Mouse (Mus musculus): ENCODE results near the gene Adcy5. TPM values are rescaled to one million over a fixed set of nuclear protein-coding genes. Genes with fewer than 3 reads are reported as not detected.

Adcy5 gene
- polyA plus RNA-seq, 1 experiment from 2014 or later = 0.42 TPM

- Histone ChIP-seq H3K4me2 (replicated peaks; ENCODE audit: low read depth, low read length) (no peak overlapping the region), H3K9me3 (ENCODE audit: control insufficient read depth, low read length) (no peaks in the 10 kb centered on the region), H3K9ac (ENCODE audit: low read depth, low read length) (no peak overlapping the region), H3K4me1 (ENCODE audit: control insufficient read depth, insufficient read depth, low read length) (no peaks in the 10 kb centered on the region), H3K27me3 (ENCODE audit: control insufficient read depth, insufficient read depth, low read length) (no peaks in the 10 kb centered on the region), H3K27ac (ENCODE audit: low read depth, low read length) (no peak overlapping the region), H3K36me3 (ENCODE audit: control insufficient read depth, insufficient read depth, low read length) (no peaks in the 10 kb centered on the region), H3K4me3 (ENCODE audit: low read length) (no peak overlapping the region)
- WGBS = 30% methylated on average over 14 of the region's 14 CpGs
- ATAC-seq (ENCODE audit: low FRiP score, low TSS enrichment) = no peak
Measured at GRCm38 (mm10) chr16:35224716-35225115, 70.0 kb downstream of the Adcy5 start.

- 72% methylated on average over 11 of the region's 11 CpGs for WGBS
- H3K27ac ChIP-seq (ENCODE audit: low read depth, low read length) = no peak overlapping the region
Measured at GRCm38 (mm10) chr16:35229582-35229981, 74.9 kb downstream of the Adcy5 start.

GRCm38 (mm10) chr16:35232153-35232750 lies 77.6 kb downstream of the Adcy5 start:
- no peak overlapping the region for H3K9ac ChIP-seq (ENCODE audit: low read depth, low read length)
- no peaks in the 10 kb centered on the region for H3K36me3 ChIP-seq (ENCODE audit: control insufficient read depth, insufficient read depth, low read length)
- H3K27ac ChIP-seq (ENCODE audit: low read depth, low read length) = peak overlapping the region; percentile 37; the same call in 1 of the 2 replicates
- H3K4me3 ChIP-seq (ENCODE audit: low read length) = no peak overlapping the region
- no peaks in the 10 kb centered on the region for H3K4me1 ChIP-seq (ENCODE audit: control insufficient read depth, insufficient read depth, low read length)
- no peaks in the 10 kb centered on the region; the same call in 1 of the 2 replicates for H3K27me3 ChIP-seq (ENCODE audit: control insufficient read depth, insufficient read depth, low read length)
- H3K4me2 ChIP-seq (replicated peaks; ENCODE audit: low read depth, low read length) = no peak overlapping the region
- WGBS = 50% methylated on average over 14 of the region's 14 CpGs
- no peaks in the 10 kb centered on the region for H3K9me3 ChIP-seq (ENCODE audit: control insufficient read depth, low read length)
- ATAC-seq (ENCODE audit: low FRiP score, low TSS enrichment) = no peak

More at GRCm38 (mm10) chr16:35229582-35229981, 74.9 kb downstream of the Adcy5 start:
- Histone ChIP-seq H3K27me3 (ENCODE audit: control insufficient read depth, insufficient read depth, low read length) (no peaks in the 10 kb centered on the region; the same call in 1 of the 2 replicates), H3K36me3 (ENCODE audit: control insufficient read depth, insufficient read depth, low read length) (no peaks in the 10 kb centered on the region), H3K9me3 (ENCODE audit: control insufficient read depth, low read length) (no peaks in the 10 kb centered on the region), H3K9ac (ENCODE audit: low read depth, low read length) (no peak overlapping the region), H3K4me1 (ENCODE audit: control insufficient read depth, insufficient read depth, low read length) (no peaks in the 10 kb centered on the region), H3K4me2 (replicated peaks; ENCODE audit: low read depth, low read length) (no peak overlapping the region), H3K4me3 (ENCODE audit: low read length) (no peak overlapping the region)
- no peak for ATAC-seq (ENCODE audit: low FRiP score, low TSS enrichment)

GRCm38 (mm10) chr16:35233329-35233728 lies 78.7 kb downstream of the Adcy5 start:
- H3K36me3 ChIP-seq (ENCODE audit: control insufficient read depth, insufficient read depth, low read length) = no peaks in the 10 kb centered on the region
- no peak overlapping the region for H3K4me2 ChIP-seq (replicated peaks; ENCODE audit: low read depth, low read length)
- 85% methylated on average over 4 of the region's 4 CpGs for WGBS
- no peak overlapping the region for H3K4me3 ChIP-seq (ENCODE audit: low read length)
- H3K27me3 ChIP-seq (ENCODE audit: control insufficient read depth, insufficient read depth, low read length) = no peaks in the 10 kb centered on the region; the same call in 1 of the 2 replicates
- no peak for ATAC-seq (ENCODE audit: low FRiP score, low TSS enrichment)
- no peak overlapping the region for H3K9ac ChIP-seq (ENCODE audit: low read depth, low read length)
- no peaks in the 10 kb centered on the region for H3K4me1 ChIP-seq (ENCODE audit: control insufficient read depth, insufficient read depth, low read length)
- no peak overlapping the region for H3K27ac ChIP-seq (ENCODE audit: low read depth, low read length)
- H3K9me3 ChIP-seq (ENCODE audit: control insufficient read depth, low read length) = no peaks in the 10 kb centered on the region

GRCm38 (mm10) chr16:35237091-35237490 lies 82.4 kb downstream of the Adcy5 start:
- Histone ChIP-seq H3K4me2 (replicated peaks; ENCODE audit: low read depth, low read length) (no peak overlapping the region), H3K27me3 (ENCODE audit: control insufficient read depth, insufficient read depth, low read length) (no peaks in the 10 kb centered on the region; the same call in 1 of the 2 replicates), H3K36me3 (ENCODE audit: control insufficient read depth, insufficient read depth, low read length) (no peaks in the 10 kb centered on the region), H3K4me3 (ENCODE audit: low read length) (no peak overlapping the region), H3K9ac (ENCODE audit: low read depth, low read length) (no peak overlapping the region), H3K4me1 (ENCODE audit: control insufficient read depth, insufficient read depth, low read length) (no peaks in the 10 kb centered on the region), H3K9me3 (ENCODE audit: control insufficient read depth, low read length) (no peaks in the 10 kb centered on the region), H3K27ac (ENCODE audit: low read depth, low read length) (no peak overlapping the region)
- WGBS = 90% methylated on average over 7 of the region's 7 CpGs
- ATAC-seq (ENCODE audit: low FRiP score, low TSS enrichment) = no peak

- Histone ChIP-seq H3K4me2 (replicated peaks; ENCODE audit: low read depth, low read length) (no peak overlapping the region), H3K4me3 (ENCODE audit: low read length) (no peak overlapping the region), H3K36me3 (ENCODE audit: control insufficient read depth, insufficient read depth, low read length) (no peaks in the 10 kb centered on the region), H3K27ac (ENCODE audit: low read depth, low read length) (no peak overlapping the region), H3K4me1 (ENCODE audit: control insufficient read depth, insufficient read depth, low read length) (no peaks in the 10 kb centered on the region), H3K9me3 (ENCODE audit: control insufficient read depth, low read length) (no peaks in the 10 kb centered on the region), H3K9ac (ENCODE audit: low read depth, low read length) (no peak overlapping the region), H3K27me3 (ENCODE audit: control insufficient read depth, insufficient read depth, low read length) (no peaks in the 10 kb centered on the region)
- no peak for ATAC-seq (ENCODE audit: low FRiP score, low TSS enrichment)
- WGBS = 78% methylated on average over 12 of the region's 12 CpGs
Measured at GRCm38 (mm10) chr16:35239318-35239965, 84.8 kb downstream of the Adcy5 start.

GRCm38 (mm10) chr16:35239966-35240730 lies 85.5 kb downstream of the Adcy5 start:
- no peaks in the 10 kb centered on the region for H3K27me3 ChIP-seq (ENCODE audit: control insufficient read depth, insufficient read depth, low read length)
- no peak overlapping the region for H3K4me3 ChIP-seq (ENCODE audit: low read length)
- ATAC-seq (ENCODE audit: low FRiP score, low TSS enrichment) = no peak
- H3K36me3 ChIP-seq (ENCODE audit: control insufficient read depth, insufficient read depth, low read length) = no peaks in the 10 kb centered on the region
- no peaks in the 10 kb centered on the region for H3K9me3 ChIP-seq (ENCODE audit: control insufficient read depth, low read length)
- no peaks in the 10 kb centered on the region for H3K4me1 ChIP-seq (ENCODE audit: control insufficient read depth, insufficient read depth, low read length)
- H3K27ac ChIP-seq (ENCODE audit: low read depth, low read length) = no peak overlapping the region
- H3K9ac ChIP-seq (ENCODE audit: low read depth, low read length) = no peak overlapping the region
- H3K4me2 ChIP-seq (replicated peaks; ENCODE audit: low read depth, low read length) = no peak overlapping the region
- 79% methylated on average over 4 of the region's 4 CpGs for WGBS

GRCm38 (mm10) chr16:35247364-35247763 lies 92.7 kb downstream of the Adcy5 start:
- H3K36me3 ChIP-seq (ENCODE audit: control insufficient read depth, insufficient read depth, low read length) = no peaks in the 10 kb centered on the region
- no peak overlapping the region for H3K4me3 ChIP-seq (ENCODE audit: low read length)
- H3K27me3 ChIP-seq (ENCODE audit: control insufficient read depth, insufficient read depth, low read length) = no peaks in the 10 kb centered on the region
- H3K9ac ChIP-seq (ENCODE audit: low read depth, low read length) = no peak overlapping the region
- H3K4me1 ChIP-seq (ENCODE audit: control insufficient read depth, insufficient read depth, low read length) = no peaks in the 10 kb centered on the region
- WGBS = 25% methylated on average over 3 of the region's 3 CpGs
- no peak for ATAC-seq (ENCODE audit: low FRiP score, low TSS enrichment)
- H3K9me3 ChIP-seq (ENCODE audit: control insufficient read depth, low read length) = no peaks in the 10 kb centered on the region
- no peak overlapping the region for H3K4me2 ChIP-seq (replicated peaks; ENCODE audit: low read depth, low read length)
- H3K27ac ChIP-seq (ENCODE audit: low read depth, low read length) = no peak overlapping the region

GRCm38 (mm10) chr16:35248825-35249224 lies 94.1 kb downstream of the Adcy5 start:
- Histone ChIP-seq H3K9ac (ENCODE audit: low read depth, low read length) (no peak overlapping the region), H3K36me3 (ENCODE audit: control insufficient read depth, insufficient read depth, low read length) (no peaks in the 10 kb centered on the region), H3K27me3 (ENCODE audit: control insufficient read depth, insufficient read depth, low read length) (no peaks in the 10 kb centered on the region), H3K4me1 (ENCODE audit: control insufficient read depth, insufficient read depth, low read length) (no peaks in the 10 kb centered on the region), H3K9me3 (ENCODE audit: control insufficient read depth, low read length) (no peaks in the 10 kb centered on the region), H3K4me3 (ENCODE audit: low read length) (no peak overlapping the region), H3K4me2 (replicated peaks; ENCODE audit: low read depth, low read length) (no peak overlapping the region), H3K27ac (ENCODE audit: low read depth, low read length) (no peak overlapping the region)
- ATAC-seq (ENCODE audit: low FRiP score, low TSS enrichment) = no peak
- 56% methylated on average over 9 of the region's 9 CpGs for WGBS

Data from kidney, embryonic 14.5 days (tissue).